Mouse (Mus musculus) heart, adult 8-10 months (tissue): ENCODE measurements at regions not wholly inside any gene's neighbourhood (a gene's known extent, or its start where the extent isn't known, plus 50 kb on each side); places are given as distances from the start of the nearest gene placed in this dataset.

ENCODE experiments used
- DNase-seq: peaks from one replicate; pipeline ENCODE4 v3.0.0; 2022; ENCODE audit warnings: low spot score

DNA sequence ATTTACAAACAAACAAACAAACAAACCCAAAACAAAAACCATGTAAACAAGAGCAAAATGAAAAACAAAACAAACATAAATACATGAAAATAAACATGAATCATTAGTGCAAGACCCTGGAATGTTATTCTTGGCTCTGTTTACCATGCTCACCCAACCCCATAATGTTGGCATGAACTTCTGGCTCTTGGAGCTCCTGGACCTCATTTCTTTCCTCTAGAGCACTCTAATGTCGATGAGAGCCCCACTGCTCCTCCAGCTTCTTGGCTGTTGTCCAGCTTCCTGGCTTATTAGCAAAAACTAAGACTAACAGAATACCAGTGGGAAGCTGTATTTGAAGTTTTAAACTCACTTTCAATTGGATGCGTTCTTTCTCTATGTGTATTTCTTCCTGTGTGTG lies 81.3 kb upstream of the Gm21830 start:
- DNase-seq: peak; percentile 23

DNA sequence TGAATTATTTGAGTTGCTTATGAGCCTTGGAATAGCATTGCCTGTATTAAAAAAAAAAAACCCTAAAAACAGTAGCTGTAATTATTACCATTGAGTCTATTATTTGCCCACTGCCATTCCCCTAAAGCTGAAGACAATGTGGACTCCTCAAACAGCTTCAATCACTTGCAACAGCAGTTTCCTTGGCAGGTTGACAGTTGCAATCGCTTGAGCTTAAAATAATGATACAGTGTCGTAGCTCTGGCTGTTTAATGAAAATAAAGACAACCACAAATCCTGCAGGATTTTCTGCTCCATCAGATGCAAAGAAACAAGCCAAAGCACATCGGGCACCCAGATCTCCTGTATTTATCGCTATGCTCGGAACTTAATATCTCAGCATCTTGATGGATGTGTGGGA lies 68.8 kb upstream of the Gm21830 start:
- DNase-seq: no peak
